Mouse (Mus musculus) lung, postnatal 0 days (tissue): Measurements from ENCODE around the gene Ppp1r1b. TPM values are rescaled to one million over a fixed set of nuclear protein-coding genes. Genes with fewer than 3 reads are reported as not detected.

ENCODE experiments used
- ATAC-seq: fragments of 200-750 bp; cut with Nextera tagmentation; 2 replicates; pipeline ENCODE4 v1.8.0; 2017; ENCODE audit warnings: moderate library complexity
- DNase-seq: peaks from one replicate; pipeline ENCODE4 v3.0.0-alpha.2; 2016; ENCODE audit warnings: low spot score
- H3K27ac ChIP-seq: fragments of 300-500 bp; sonication (generic); 2 replicates; pipeline ENCODE4 v1.5.1; 2014; ENCODE audit warnings: antibody characterized with exemption, mild to moderate bottlenecking, low read length, mixed read lengths
- H3K27me3 ChIP-seq: fragments of 300-500 bp; sonication (generic); replicated peaks from 2 replicates; pipeline ENCODE4 v1.6.1; 2014; ENCODE audit warnings: low read length, mixed read lengths; ENCODE audit not compliant: insufficient read depth
- H3K36me3 ChIP-seq: fragments of 300-500 bp; sonication (generic); 2 replicates; pipeline ENCODE4 v1.6.1; 2014; ENCODE audit warnings: low read length, mixed read lengths; ENCODE audit not compliant: insufficient read depth
- H3K4me1 ChIP-seq: fragments of 300-500 bp; sonication (generic); 2 replicates; pipeline ENCODE4 v1.6.1; 2014; ENCODE audit warnings: antibody characterized with exemption, low read depth, low read length, mixed read lengths; ENCODE audit not compliant: insufficient read depth
- H3K4me2 ChIP-seq: fragments of 300-500 bp; sonication (generic); replicated peaks from 2 replicates; pipeline ENCODE4 v1.6.1; 2014; ENCODE audit warnings: low read depth, mild to moderate bottlenecking, low read length, moderate library complexity, mixed read lengths
- H3K4me3 ChIP-seq: fragments of 300-500 bp; sonication (generic); 2 replicates; pipeline ENCODE4 v1.5.1; 2014; ENCODE audit warnings: low read depth, low read length
- H3K9ac ChIP-seq: fragments of 300-500 bp; sonication (generic); replicated peaks from 2 replicates; pipeline ENCODE4 v1.6.1; 2014; ENCODE audit warnings: low read depth, mild to moderate bottlenecking
- H3K9me3 ChIP-seq: fragments of 300-500 bp; sonication (generic); 2 replicates; pipeline ENCODE4 v1.6.1; 2016; ENCODE audit warnings: low read length, mixed read lengths
- CTCF ChIP-seq: IDR thresholded peaks from 2 replicates; pipeline ENCODE4 v1.5.1; 2016; ENCODE audit warnings: antibody characterized with exemption, mild to moderate bottlenecking
- EP300 ChIP-seq: IDR thresholded peaks from 2 replicates; pipeline ENCODE4 v1.6.1; 2016; ENCODE audit warnings: antibody characterized with exemption, mild to moderate bottlenecking, control low read depth
- WGBS: fragments of 180-500 bp; shearing (Covaris S2); extraction: QIAGEN DNeasy Blood & Tissue Kit; methylation state at CpG from one replicate; pipeline ENCODE4 v1.1.7; 2014; 5-methylcytosine and 5-hydroxymethylcytosine counted together
- polyA plus RNA-seq: library from polyadenylated mRNA; unstranded; fragments of >200 nt; fragmentation: Nextera tagmentation; extraction: Ambion mirVana; gene quantifications from 2 replicates; pipeline ENCODE4 v1.2.1, GENCODE M21; 2015

Gene Ppp1r1b
- polyA plus RNA-seq, 1 experiment from 2014 or later: 18.6 TPM

- TF ChIP-seq CTCF (no peak), EP300 (no peak)
- H3K36me3 ChIP-seq: no peaks in the 10 kb centered on the region
- ATAC-seq (peak; percentile 18; the same call in 1 of the 2 replicates), DNase-seq (no peak)
- peaks cover 8% of the 10 kb centered on the region; the same call in 1 of the 2 replicates for H3K27me3 ChIP-seq
- no peak overlapping the region for H3K4me2 ChIP-seq
- H3K27ac ChIP-seq: no peak overlapping the region
- H3K9ac ChIP-seq: no peak overlapping the region
- 18% methylated on average over 8 of the region's 8 CpGs for WGBS
- H3K4me3 ChIP-seq: no peak overlapping the region
- peaks cover 8% of the 10 kb centered on the region; the same call in 1 of the 2 replicates for H3K4me1 ChIP-seq
- no peaks in the 10 kb centered on the region for H3K9me3 ChIP-seq
These were observed 43.8 kb downstream of the Ppp1r1b start for GRCm38 (mm10) chr11:98392034-98392433.

- Histone ChIP-seq H3K36me3 (no peaks in the 10 kb centered on the region), H3K9me3 (no peaks in the 10 kb centered on the region), H3K4me3 (no peak overlapping the region), H3K9ac (no peak overlapping the region), H3K27me3 (0 out of 2 replicates have a peak, but pooled peaks cover 1% of the 10 kb centered on the region), H3K4me1 (peaks cover 8% of the 10 kb centered on the region; the same call in 1 of the 2 replicates), H3K27ac (peak overlapping the region; percentile 59; the same call in 1 of the 2 replicates), H3K4me2 (no peak overlapping the region)
- no peak for DNase-seq
- TF ChIP-seq CTCF (no peak), EP300 (no peak)
- ATAC-seq: no peak
- WGBS: 45% methylated on average over 4 of the region's 4 CpGs
These were observed 44.4 kb downstream of the Ppp1r1b start for GRCm38 (mm10) chr11:98392645-98393044.

GRCm38 (mm10) chr11:98393317-98393716 lies 45.1 kb downstream of the Ppp1r1b start:
- Histone ChIP-seq H3K9ac (no peak overlapping the region), H3K9me3 (no peaks in the 10 kb centered on the region), H3K4me3 (no peak overlapping the region), H3K4me2 (no peak overlapping the region), H3K4me1 (peaks cover 8% of the 10 kb centered on the region; the same call in 1 of the 2 replicates), H3K36me3 (no peaks in the 10 kb centered on the region), H3K27ac (peak overlapping the region; percentile 43), H3K27me3 (no peaks in the 10 kb centered on the region)
- TF ChIP-seq EP300: no peak
- no peak for TF ChIP-seq CTCF
- WGBS: 48% methylated on average over 6 of the region's 6 CpGs
- peak; percentile 75 for DNase-seq
- ATAC-seq: peak; percentile 70

GRCm38 (mm10) chr11:98394301-98394700 lies 46.1 kb downstream of the Ppp1r1b start:
- H3K4me1 ChIP-seq: peaks cover 8% of the 10 kb centered on the region; the same call in 1 of the 2 replicates
- no peak overlapping the region for H3K4me2 ChIP-seq
- H3K9ac ChIP-seq: no peak overlapping the region
- no peaks in the 10 kb centered on the region for H3K27me3 ChIP-seq
- ATAC-seq (no peak), DNase-seq (no peak)
- H3K9me3 ChIP-seq: no peaks in the 10 kb centered on the region
- 24% methylated on average over 6 of the region's 6 CpGs for whole genome bisulfite sequencing
- TF ChIP-seq CTCF (no peak), EP300 (no peak)
- no peak overlapping the region for H3K27ac ChIP-seq
- H3K4me3 ChIP-seq: no peak overlapping the region
- H3K36me3 ChIP-seq: no peaks in the 10 kb centered on the region

- no peak for DNase-seq
- Histone ChIP-seq H3K27me3 (no peaks in the 10 kb centered on the region), H3K27ac (peak overlapping the region; percentile 6), H3K4me3 (no peak overlapping the region), H3K4me2 (no peak overlapping the region), H3K4me1 (peaks cover 8% of the 10 kb centered on the region; the same call in 1 of the 2 replicates), H3K9me3 (no peaks in the 10 kb centered on the region), H3K9ac (no peak overlapping the region), H3K36me3 (no peaks in the 10 kb centered on the region)
- no peak for TF ChIP-seq EP300
- no peak for TF ChIP-seq CTCF
- ATAC-seq: no peak
- WGBS: 36% methylated on average over 4 of the region's 4 CpGs
These were observed 46.8 kb downstream of the Ppp1r1b start for GRCm38 (mm10) chr11:98395041-98395440.

- Histone ChIP-seq H3K4me2 (no peak overlapping the region), H3K4me1 (peaks cover 12% of the 10 kb centered on the region; the same call in 1 of the 2 replicates), H3K36me3 (no peaks in the 10 kb centered on the region), H3K27ac (no peak overlapping the region), H3K9ac (no peak overlapping the region), H3K4me3 (no peak overlapping the region), H3K9me3 (no peaks in the 10 kb centered on the region), H3K27me3 (no peaks in the 10 kb centered on the region)
- no peak for DNase-seq
- TF ChIP-seq EP300 (no peak), CTCF (no peak)
- WGBS: 87% methylated on average over 7 of the region's 7 CpGs
- ATAC-seq: no peak
These were observed 49.7 kb downstream of the Ppp1r1b start for GRCm38 (mm10) chr11:98397946-98398345.
